13 mouse cellular contexts compared by ENCODE assay signal in genomic region chr1:185091816-185092558, GRCm38 (mm10).
A peak's percentile ranks its signal among the peaks of the same experiment; 100 is the strongest.
DNase-seq lines count a peak whose midpoint lies in the region; ATAC-seq and TF ChIP-seq lines count a peak whose summit lies in the region.
"Had no signal": no experiment of that assay in that cellular context is flagged by ENCODE, and none has a peak within 500 bp of the region (broad histone marks: within the 10 kb centered on the region; RNA-seq: fewer than 3 reads in every experiment).

No protein-coding gene starts in this region.

- peak overlapping the region; percentile 54; the same call in 1 of the 2 replicates for H3K9ac ChIP-seq in heart, embryonic 13.5 days
- H3K9ac ChIP-seq in heart, adult 2 months (ENCODE audit: low read depth, low read length): no peak overlapping the region
- no peak overlapping the region for H3K9ac ChIP-seq in lung, embryonic 16.5 days (ENCODE audit: low read length)
- H3K9ac ChIP-seq in heart, embryonic 15.5 days: no peak overlapping the region
- H3K9ac ChIP-seq in forebrain, embryonic 13.5 days: no peak overlapping the region

- H3K27ac ChIP-seq in heart, embryonic 13.5 days (replicated peaks): no peak overlapping the region
- H3K27ac ChIP-seq in heart, adult 2 months: no peak overlapping the region
- no peak overlapping the region for H3K27ac ChIP-seq in lung, embryonic 16.5 days (ENCODE audit: low read length)
- H3K27ac ChIP-seq in heart, embryonic 15.5 days: no peak overlapping the region
- H3K27ac ChIP-seq in forebrain, embryonic 13.5 days: no peak overlapping the region
- H3K27ac ChIP-seq: forebrain, embryonic 10.5 days; macrophage had no signal

- WGBS in heart, embryonic 13.5 days: 20% methylated on average over 21 of the region's 21 CpGs
- 27% methylated on average over 21 of the region's 21 CpGs for WGBS in heart, adult 2 months
- 9% methylated on average over 21 of the region's 21 CpGs for WGBS in lung, embryonic 16.5 days
- WGBS in lung, adult 2 months: 19% methylated on average over 21 of the region's 21 CpGs
- WGBS in heart, embryonic 15.5 days: 24% methylated on average over 21 of the region's 21 CpGs
- WGBS in forebrain, embryonic 13.5 days: 60% methylated on average over 21 of the region's 21 CpGs

- H3K4me1 ChIP-seq in heart, embryonic 13.5 days: peaks cover 30% of the 10 kb centered on the region
- no peaks in the 10 kb centered on the region; the same call in 1 of the 2 replicates for H3K4me1 ChIP-seq in heart, adult 2 months (ENCODE audit: control insufficient read depth, insufficient read depth, low read length)
- H3K4me1 ChIP-seq in lung, embryonic 16.5 days (replicated peaks; ENCODE audit: control insufficient read depth, insufficient read depth, low read length): peaks cover 10% of the 10 kb centered on the region
- H3K4me1 ChIP-seq in lung, adult 2 months (ENCODE audit: control insufficient read depth, insufficient read depth, low read length): peaks cover 2% of the 10 kb centered on the region; the same call in 1 of the 2 replicates
- H3K4me1 ChIP-seq in heart, embryonic 15.5 days (replicated peaks): peaks cover 9% of the 10 kb centered on the region; the same call in 1 of the 2 replicates
- H3K4me1 ChIP-seq in forebrain, embryonic 13.5 days: no peaks in the 10 kb centered on the region

- H3K79me2 ChIP-seq in heart, adult 2 months (replicated peaks; ENCODE audit: control insufficient read depth, insufficient read depth, low read length): no peaks in the 10 kb centered on the region

- no peak for DNase-seq in heart, adult 2 months
- no peak for DNase-seq in lung, adult 2 months
- peak; percentile 30 for DNase-seq in mesoderm, embryonic 11.5 days (ENCODE audit: low read depth, low spot score)
- DNase-seq in cerebellum, adult 18-20 months: no peak
- DNase-seq: cerebellum, adult 9-10 months; gastrocnemius, postnatal 14 days; right cerebral cortex, adult 18-20 months had no signal

- TF ChIP-seq POLR2A in heart, adult 2 months (IDR thresholded peaks at IDR 0.05; ENCODE audit: insufficient read depth, low read depth, low read length): no peak
- no peak for TF ChIP-seq POLR2A in lung, adult 2 months (IDR thresholded peaks at IDR 0.05; ENCODE audit: borderline replicate concordance, extremely low read depth, low read depth, low read length)

- peak overlapping the region; percentile 56 for H3K4me2 ChIP-seq in heart, embryonic 13.5 days
- peak overlapping the region; percentile 33 for H3K4me2 ChIP-seq in lung, embryonic 16.5 days (ENCODE audit: low read depth, low read length)
- peak overlapping the region; percentile 49 for H3K4me2 ChIP-seq in heart, embryonic 15.5 days
- H3K4me2 ChIP-seq in forebrain, embryonic 13.5 days: no peak overlapping the region

- H3K9me3 ChIP-seq in heart, embryonic 13.5 days: no peaks in the 10 kb centered on the region
- no peaks in the 10 kb centered on the region for H3K9me3 ChIP-seq in lung, embryonic 16.5 days (ENCODE audit: control insufficient read depth, low read length)
- H3K9me3 ChIP-seq in heart, embryonic 15.5 days (replicated peaks): no peaks in the 10 kb centered on the region
- no peaks in the 10 kb centered on the region for H3K9me3 ChIP-seq in forebrain, embryonic 13.5 days (replicated peaks)
- H3K9me3 ChIP-seq: forebrain, embryonic 10.5 days had no signal

- TF ChIP-seq CTCF in heart, adult 2 months (IDR thresholded peaks at IDR 0.05): no peak
- TF ChIP-seq CTCF in lung, adult 2 months (IDR thresholded peaks at IDR 0.05; ENCODE audit: insufficient read depth, low read length): no peak

- intact Hi-C loops in heart, adult 2 months (cut with DNase I): no loop called here

- H3K27me3 ChIP-seq in heart, embryonic 13.5 days (replicated peaks): no peaks in the 10 kb centered on the region; the same call in 1 of the 2 replicates
- H3K27me3 ChIP-seq in heart, adult 2 months (ENCODE audit: control insufficient read depth, insufficient read depth, low read length): no peaks in the 10 kb centered on the region
- no peaks in the 10 kb centered on the region for H3K27me3 ChIP-seq in lung, embryonic 16.5 days (ENCODE audit: control insufficient read depth, insufficient read depth, low read depth, low read length)
- H3K27me3 ChIP-seq in heart, embryonic 15.5 days: no peaks in the 10 kb centered on the region
- no peaks in the 10 kb centered on the region for H3K27me3 ChIP-seq in forebrain, embryonic 13.5 days

- H3K36me3 ChIP-seq in heart, embryonic 13.5 days: no peaks in the 10 kb centered on the region
- no peaks in the 10 kb centered on the region for H3K36me3 ChIP-seq in heart, adult 2 months (ENCODE audit: control insufficient read depth, insufficient read depth, low read length)
- H3K36me3 ChIP-seq in lung, embryonic 16.5 days (ENCODE audit: control insufficient read depth, insufficient read depth, low read length): no peaks in the 10 kb centered on the region
- H3K36me3 ChIP-seq in heart, embryonic 15.5 days: no peaks in the 10 kb centered on the region
- H3K36me3 ChIP-seq in forebrain, embryonic 13.5 days (ENCODE audit: poor library complexity, severe bottlenecking): no peaks in the 10 kb centered on the region
- H3K36me3 ChIP-seq: forebrain, embryonic 10.5 days had no signal

- peak overlapping the region; percentile 20; the same call in 1 of the 2 replicates for H3K4me3 ChIP-seq in heart, embryonic 13.5 days
- no peak overlapping the region for H3K4me3 ChIP-seq in heart, adult 2 months
- no peak overlapping the region for H3K4me3 ChIP-seq in lung, embryonic 16.5 days (ENCODE audit: low read length)
- H3K4me3 ChIP-seq in lung, adult 2 months (replicated peaks; ENCODE audit: extremely low read depth, low read depth, low read length): no peak overlapping the region
- H3K4me3 ChIP-seq in heart, embryonic 15.5 days: 0 out of 2 replicates have a peak overlapping the region, but pooled peaks have one; percentile 12
- H3K4me3 ChIP-seq in forebrain, embryonic 13.5 days: no peak overlapping the region
- H3K4me3 ChIP-seq: forebrain, embryonic 10.5 days had no signal

- peak; percentile 46; the same call in 1 of the 2 replicates for ATAC-seq in heart, embryonic 13.5 days (ENCODE audit: extremely low read depth, insufficient number of reproducible peaks, low FRiP score, low TSS enrichment)
- peak; percentile 88 for ATAC-seq in lung, embryonic 16.5 days (ENCODE audit: low read depth)
- ATAC-seq in heart, embryonic 15.5 days (replicated peaks; ENCODE audit: insufficient number of reproducible peaks, insufficient read depth, low FRiP score, low read depth): peak; percentile 62
- no peak; the same call in 1 of the 2 replicates for ATAC-seq in forebrain, embryonic 13.5 days

- no peak for TF ChIP-seq EP300 in heart, adult 2 months (IDR thresholded peaks at IDR 0.05; ENCODE audit: insufficient read depth, low read depth, low read length)

Comparison
In these comparisons a context has a peak if more than half of its experiments do, and no peak if none do; other contexts are left out.
1. H3K4me3 ChIP-seq: peak in heart, embryonic 13.5 days (single experiment) and heart, embryonic 15.5 days (single experiment); none in heart, adult 2 months (single experiment), lung, embryonic 16.5 days (single experiment), lung, adult 2 months (single experiment) and forebrain, embryonic 13.5 days (single experiment).